Mouse (Mus musculus): ENCODE measurements around the gene St3gal2. TPM values are rescaled to one million over a fixed set of nuclear protein-coding genes. Genes with fewer than 3 reads are reported as not detected.
"Not testable (repeated sequence)": the region's sequence is repeated elsewhere in the genome, so short reads cannot be mapped to it uniquely, and the experiment has no call there.

The St3gal2 gene
- polyA plus RNA-seq, 1 experiment from 2014 or later = 27.4 TPM

GRCm38 (mm10) chr8:110957471-110957870 is 37.7 kb downstream of the St3gal2 start:
- no peaks in the 10 kb centered on the region for H3K9me3 ChIP-seq (replicated peaks)
- H3K27me3 ChIP-seq = no peaks in the 10 kb centered on the region
- H3K4me1 ChIP-seq = peaks cover 16% of the 10 kb centered on the region
- H3K4me3 ChIP-seq (replicated peaks) = no peak overlapping the region
- no peak for ATAC-seq (replicated peaks; ENCODE audit: low FRiP score)
- no peak overlapping the region for H3K9ac ChIP-seq
- H3K36me3 ChIP-seq = peaks cover 53% of the 10 kb centered on the region
- 89% methylated on average over 19 of the region's 19 CpGs for WGBS
- no peak overlapping the region for H3K27ac ChIP-seq
- H3K4me2 ChIP-seq = no peak overlapping the region

- peaks cover 60% of the 10 kb centered on the region for H3K36me3 ChIP-seq
- no peaks in the 10 kb centered on the region for H3K9me3 ChIP-seq (replicated peaks)
- no peak overlapping the region for H3K4me2 ChIP-seq
- no peak overlapping the region for H3K27ac ChIP-seq
- WGBS = 74% methylated on average over 5 of the region's 5 CpGs
- peaks cover 16% of the 10 kb centered on the region for H3K4me1 ChIP-seq
- no peaks in the 10 kb centered on the region for H3K27me3 ChIP-seq
- no peak overlapping the region for H3K9ac ChIP-seq
- no peak overlapping the region for H3K4me3 ChIP-seq (replicated peaks)
- no peak for ATAC-seq (replicated peaks; ENCODE audit: low FRiP score)
Measured at GRCm38 (mm10) chr8:110958135-110958534, 38.4 kb downstream of the St3gal2 start.

GRCm38 (mm10) chr8:110958553-110958952 is 38.8 kb downstream of the St3gal2 start:
- not testable (repeated sequence) for H3K27me3 ChIP-seq; H3K9me3 ChIP-seq (replicated peaks); H3K4me2 ChIP-seq; ATAC-seq (replicated peaks; ENCODE audit: low FRiP score); H3K27ac ChIP-seq; H3K9ac ChIP-seq; H3K4me3 ChIP-seq (replicated peaks)
- WGBS = 92% methylated on average over 7 of the region's 7 CpGs
- peaks cover 60% of the 10 kb centered on the region for H3K36me3 ChIP-seq
- peaks cover 16% of the 10 kb centered on the region for H3K4me1 ChIP-seq

- Histone ChIP-seq H3K9me3 (replicated peaks) (no peaks in the 10 kb centered on the region), H3K27ac (no peak overlapping the region), H3K36me3 (peaks cover 62% of the 10 kb centered on the region), H3K27me3 (no peaks in the 10 kb centered on the region), H3K4me1 (peaks cover 16% of the 10 kb centered on the region), H3K4me3 (replicated peaks) (no peak overlapping the region), H3K4me2 (no peak overlapping the region), H3K9ac (no peak overlapping the region)
- no peak for ATAC-seq (replicated peaks; ENCODE audit: low FRiP score)
- 93% methylated on average over 12 of the region's 12 CpGs for WGBS
Measured at GRCm38 (mm10) chr8:110959071-110959780, 39.5 kb downstream of the St3gal2 start.

- H3K4me2 ChIP-seq = no peak overlapping the region
- peaks cover 69% of the 10 kb centered on the region for H3K36me3 ChIP-seq
- H3K4me3 ChIP-seq (replicated peaks) = no peak overlapping the region
- no peak overlapping the region for H3K9ac ChIP-seq
- WGBS = 89% methylated on average over 6 of the region's 6 CpGs
- H3K4me1 ChIP-seq = peaks cover 16% of the 10 kb centered on the region
- ATAC-seq (replicated peaks; ENCODE audit: low FRiP score) = no peak
- no peak overlapping the region for H3K27ac ChIP-seq
- H3K27me3 ChIP-seq = no peaks in the 10 kb centered on the region
- H3K9me3 ChIP-seq (replicated peaks) = no peaks in the 10 kb centered on the region
Measured at GRCm38 (mm10) chr8:110959906-110960305, 40.2 kb downstream of the St3gal2 start.

- WGBS = 91% methylated on average over 2 of the region's 2 CpGs
Measured at GRCm38 (mm10) chr8:110963051-110963450, 43.3 kb downstream of the St3gal2 start.

GRCm38 (mm10) chr8:110964666-110965065 is 44.9 kb downstream of the St3gal2 start:
- Histone ChIP-seq H3K36me3 (peaks cover 68% of the 10 kb centered on the region), H3K27me3 (no peaks in the 10 kb centered on the region), H3K9me3 (replicated peaks) (no peaks in the 10 kb centered on the region), H3K4me3 (replicated peaks) (no peak overlapping the region), H3K27ac (no peak overlapping the region), H3K4me2 (no peak overlapping the region), H3K4me1 (peaks cover 10% of the 10 kb centered on the region), H3K9ac (no peak overlapping the region)
- 88% methylated on average over 7 of the region's 7 CpGs for WGBS
- ATAC-seq (replicated peaks; ENCODE audit: low FRiP score) = no peak

More at GRCm38 (mm10) chr8:110963051-110963450, 43.3 kb downstream of the St3gal2 start:
- ATAC-seq (replicated peaks; ENCODE audit: low FRiP score) = no peak
- Histone ChIP-seq H3K27ac (no peak overlapping the region), H3K27me3 (no peaks in the 10 kb centered on the region), H3K9me3 (replicated peaks) (no peaks in the 10 kb centered on the region), H3K4me1 (peaks cover 10% of the 10 kb centered on the region), H3K9ac (no peak overlapping the region), H3K4me2 (no peak overlapping the region), H3K4me3 (replicated peaks) (no peak overlapping the region), H3K36me3 (peaks cover 82% of the 10 kb centered on the region)

- Histone ChIP-seq H3K4me3 (replicated peaks) (no peak overlapping the region), H3K36me3 (peaks cover 59% of the 10 kb centered on the region), H3K27ac (0 out of 2 replicates have a peak overlapping the region, but pooled peaks have one; percentile 13), H3K9ac (no peak overlapping the region), H3K4me1 (peaks cover 16% of the 10 kb centered on the region), H3K9me3 (replicated peaks) (no peaks in the 10 kb centered on the region), H3K4me2 (no peak overlapping the region), H3K27me3 (no peaks in the 10 kb centered on the region)
- 52% methylated on average over 7 of the region's 7 CpGs for WGBS
- no peak for ATAC-seq (replicated peaks; ENCODE audit: low FRiP score)
Measured at GRCm38 (mm10) chr8:110965594-110965993, 45.9 kb downstream of the St3gal2 start.

- Histone ChIP-seq H3K4me3 (replicated peaks) (no peak overlapping the region), H3K36me3 (peaks cover 65% of the 10 kb centered on the region), H3K27ac (no peak overlapping the region), H3K9me3 (replicated peaks) (no peaks in the 10 kb centered on the region), H3K27me3 (no peaks in the 10 kb centered on the region), H3K4me2 (no peak overlapping the region), H3K4me1 (peaks cover 21% of the 10 kb centered on the region), H3K9ac (no peak overlapping the region)
- 83% methylated on average over 8 of the region's 8 CpGs for WGBS
- ATAC-seq (replicated peaks; ENCODE audit: low FRiP score) = no peak
Measured at GRCm38 (mm10) chr8:110966586-110966985, 46.9 kb downstream of the St3gal2 start.

GRCm38 (mm10) chr8:110967326-110967725 is 47.6 kb downstream of the St3gal2 start:
- ATAC-seq (replicated peaks; ENCODE audit: low FRiP score) = no peak
- no peak overlapping the region for H3K4me3 ChIP-seq (replicated peaks)
- H3K4me1 ChIP-seq = peaks cover 21% of the 10 kb centered on the region
- H3K27me3 ChIP-seq = no peaks in the 10 kb centered on the region
- peaks cover 60% of the 10 kb centered on the region for H3K36me3 ChIP-seq
- no peaks in the 10 kb centered on the region for H3K9me3 ChIP-seq (replicated peaks)
- 84% methylated on average over 9 of the region's 9 CpGs for WGBS
- H3K4me2 ChIP-seq = no peak overlapping the region
- H3K27ac ChIP-seq = no peak overlapping the region
- no peak overlapping the region for H3K9ac ChIP-seq

- WGBS = 10% methylated on average over 45 of the region's 45 CpGs
- H3K4me3 ChIP-seq (replicated peaks) = peak overlapping the region; percentile 48
- peaks cover 62% of the 10 kb centered on the region for H3K36me3 ChIP-seq
- no peaks in the 10 kb centered on the region for H3K27me3 ChIP-seq
- ATAC-seq (replicated peaks; ENCODE audit: low FRiP score) = peak; percentile 97
- peak overlapping the region; percentile 67 for H3K27ac ChIP-seq
- peak overlapping the region; percentile 76 for H3K4me2 ChIP-seq
- no peaks in the 10 kb centered on the region for H3K9me3 ChIP-seq (replicated peaks)
- peaks cover 21% of the 10 kb centered on the region for H3K4me1 ChIP-seq
- H3K9ac ChIP-seq = peak overlapping the region; percentile 48
Measured at GRCm38 (mm10) chr8:110969910-110970770, 50.4 kb downstream of the St3gal2 start.

GRCm38 (mm10) chr8:110976532-110976931 is 56.8 kb downstream of the St3gal2 start:
- not testable (repeated sequence) for ATAC-seq (replicated peaks; ENCODE audit: low FRiP score); H3K27ac ChIP-seq; H3K9ac ChIP-seq; H3K4me1 ChIP-seq; H3K27me3 ChIP-seq; H3K4me2 ChIP-seq; H3K9me3 ChIP-seq (replicated peaks); H3K4me3 ChIP-seq (replicated peaks)
- WGBS = 93% methylated on average over 8 of the region's 8 CpGs
- H3K36me3 ChIP-seq = peaks cover 76% of the 10 kb centered on the region
